Mouse (Mus musculus) cerebellum, adult 8-10 months (tissue): ENCODE measurements around the gene Zfp462.
"Not testable (repeated sequence)": the region's sequence is repeated elsewhere in the genome, so short reads cannot be mapped to it uniquely, and the experiment has no call there.

Experiments
- DNase-seq: peaks from one replicate; pipeline ENCODE4 v3.0.0; 2022

Gene Zfp462

GRCm38 (mm10) chr4:54953657-54954395, 9.0 kb downstream of the Zfp462 start:
- no peak for DNase-seq

DNA sequence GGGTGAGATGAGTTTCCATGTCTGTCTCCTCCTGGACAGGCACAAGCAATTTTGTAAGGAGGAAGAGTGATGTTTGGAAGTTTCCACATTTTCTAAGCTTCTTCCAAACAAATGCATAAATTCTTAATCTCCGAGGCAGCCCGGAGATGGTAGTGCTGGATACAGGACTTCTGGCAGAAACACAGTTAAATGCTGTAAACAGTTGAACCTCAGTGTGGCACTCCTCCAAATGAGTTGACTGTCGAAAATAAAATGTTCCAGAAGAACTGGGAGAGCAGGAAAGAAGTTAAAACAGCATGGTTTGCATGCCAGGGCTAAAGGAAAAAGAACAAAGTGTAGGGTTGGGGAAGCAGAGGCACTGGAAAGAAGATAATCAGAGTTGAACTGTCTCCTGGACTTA, 9.6 kb downstream of the Zfp462 start:
- DNase-seq: no peak

- no peak for DNase-seq
These were observed 15.9 kb downstream of the Zfp462 start for GRCm38 (mm10) chr4:54960776-54961175.

DNA sequence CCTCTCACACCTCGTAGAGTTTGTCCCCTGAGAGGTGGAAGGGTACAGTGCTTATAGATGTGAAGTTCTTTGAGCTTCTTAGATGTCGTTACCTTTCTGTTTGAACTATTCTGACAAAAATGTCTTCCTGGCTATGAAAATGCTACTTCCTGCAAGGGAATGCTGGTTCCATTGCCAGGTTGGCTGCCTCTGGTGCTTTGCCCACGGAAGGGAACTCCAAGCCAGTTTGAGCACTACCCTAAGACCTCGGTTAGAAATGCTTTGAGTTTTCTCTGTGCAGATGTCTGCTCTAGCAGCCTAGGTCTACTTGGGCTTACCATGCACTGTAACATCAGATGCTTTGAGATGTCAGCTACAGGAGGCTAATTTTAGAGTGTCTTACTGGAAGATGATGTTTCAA, 17.3 kb downstream of the Zfp462 start:
- DNase-seq: no peak

GRCm38 (mm10) chr4:54963551-54963950, 18.7 kb downstream of the Zfp462 start:
- DNase-seq: no peak

DNA sequence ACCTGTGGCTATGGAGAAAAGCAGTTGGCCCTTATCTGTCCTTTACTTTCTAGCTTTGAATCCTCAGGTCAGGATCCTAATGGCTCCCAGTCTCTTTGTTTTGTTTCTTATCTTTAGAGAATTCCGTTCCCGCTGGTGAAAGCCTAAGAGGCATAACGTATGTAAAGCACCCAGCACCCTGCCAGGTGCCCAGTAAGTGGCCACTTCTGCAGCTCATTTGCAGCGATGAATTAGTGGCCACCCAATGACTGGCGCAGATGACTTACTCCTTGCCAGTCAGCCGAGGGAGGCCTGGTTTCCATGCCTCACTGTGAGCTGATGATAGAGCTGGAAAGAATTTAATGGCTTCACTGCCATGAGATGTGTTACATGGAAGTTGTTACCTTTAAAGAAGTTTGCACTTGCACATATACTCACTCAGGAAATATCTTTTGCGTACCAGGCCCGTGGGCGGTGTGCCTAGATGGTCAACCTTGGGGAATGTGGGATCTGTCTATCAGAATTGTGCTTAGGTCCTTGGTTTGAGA, 20.4 kb downstream of the Zfp462 start:
- DNase-seq: no peak

GRCm38 (mm10) chr4:54966161-54966806, 21.4 kb downstream of the Zfp462 start:
- DNase-seq: no peak

DNA sequence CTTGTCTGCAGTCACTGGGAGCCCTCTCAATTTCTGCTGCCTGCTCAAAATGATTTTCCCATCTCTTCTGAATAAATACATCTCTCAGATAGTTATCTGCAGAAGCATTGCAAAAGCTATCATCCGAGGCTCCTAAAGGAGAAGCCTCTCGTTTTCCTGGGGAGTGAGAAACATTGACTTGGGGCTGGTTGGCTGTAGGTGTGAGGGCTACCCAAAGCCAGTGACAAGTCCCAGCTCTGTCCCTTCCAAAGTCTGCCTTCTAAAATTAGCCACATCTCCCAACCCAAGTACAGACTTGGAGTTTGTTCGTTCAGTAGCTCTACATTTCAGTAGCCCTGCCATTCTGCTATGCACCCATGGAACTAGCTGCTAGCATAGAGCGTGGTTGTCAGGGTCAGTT, 22.3 kb downstream of the Zfp462 start:
- DNase-seq: no peak

DNA sequence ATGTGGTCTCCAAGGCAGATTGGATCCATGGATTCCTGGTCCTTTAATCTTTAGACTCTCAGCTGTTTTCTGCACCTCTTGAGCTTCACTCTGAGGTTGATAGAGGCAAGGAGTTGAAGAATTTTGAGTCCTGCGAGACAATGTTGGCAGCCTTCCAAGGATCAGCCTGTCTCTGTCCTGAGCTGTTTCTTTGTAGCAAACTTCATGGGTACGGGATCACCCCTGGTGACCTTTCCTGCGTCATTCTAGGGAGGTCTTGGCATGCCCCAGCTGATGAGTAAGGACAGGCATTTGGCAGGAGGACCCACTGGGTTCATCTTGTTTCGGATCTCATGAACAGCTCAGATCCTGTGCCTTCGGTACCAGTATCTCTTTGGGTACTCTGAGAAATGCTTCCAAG, 22.9 kb downstream of the Zfp462 start:
- DNase-seq: no peak

DNA sequence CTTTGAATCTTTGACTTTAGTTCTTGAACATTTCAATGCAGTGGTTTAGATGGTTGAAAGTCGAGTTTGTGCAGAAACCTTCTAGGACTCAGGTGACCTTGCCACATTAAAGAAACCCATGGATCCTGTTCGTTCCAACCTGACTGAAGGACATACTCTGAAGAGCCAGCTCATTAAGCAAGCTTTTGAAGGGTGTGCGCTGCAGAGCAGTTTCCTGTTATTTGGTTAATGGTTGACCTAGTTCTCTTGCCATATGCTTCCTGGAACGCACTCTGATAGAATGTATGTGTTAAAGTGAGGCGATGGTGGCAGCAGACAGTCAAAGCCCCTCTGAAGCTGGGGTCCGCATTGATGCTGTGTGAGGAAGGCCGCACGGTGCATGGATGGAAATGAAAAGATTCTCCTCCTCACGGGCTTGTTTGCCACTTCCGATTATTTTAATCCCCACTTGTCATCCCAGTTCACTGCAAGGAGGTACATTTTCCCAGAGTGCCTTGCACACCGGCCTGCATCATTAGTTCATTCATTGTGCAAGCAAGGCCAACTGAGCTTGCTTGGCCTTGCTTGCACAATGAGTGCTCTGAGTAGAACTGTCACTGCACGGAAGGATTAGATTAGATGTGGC, 24.9 kb downstream of the Zfp462 start:
- DNase-seq: no peak

- DNase-seq: no peak
These were observed 26.5 kb downstream of the Zfp462 start for GRCm38 (mm10) chr4:54971386-54971785.

GRCm38 (mm10) chr4:54972096-54972495, 27.2 kb downstream of the Zfp462 start:
- DNase-seq: no peak

- DNase-seq: no peak
These were observed 28.1 kb downstream of the Zfp462 start for GRCm38 (mm10) chr4:54972827-54973560.

GRCm38 (mm10) chr4:54979771-54980472, 35.1 kb downstream of the Zfp462 start:
- no peak for DNase-seq

DNA sequence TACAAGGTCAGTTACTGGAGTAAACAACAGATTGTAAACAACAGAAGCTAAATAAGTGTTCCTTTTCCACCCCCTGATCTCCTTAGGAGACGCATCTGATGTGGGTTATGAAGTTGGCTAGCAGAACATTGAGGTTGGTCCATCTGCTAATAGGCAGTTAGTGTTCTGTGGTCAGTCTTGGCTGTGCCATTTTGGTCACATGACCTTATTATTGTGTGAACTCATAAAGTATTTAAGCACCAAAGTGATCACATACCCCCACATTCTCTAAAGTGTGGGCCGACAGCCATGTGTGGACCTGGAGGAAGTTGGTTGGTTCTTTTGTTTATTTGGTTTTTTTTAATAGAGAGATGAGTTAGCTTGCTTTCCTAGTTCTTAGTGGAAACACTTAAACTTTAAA, 39.7 kb downstream of the Zfp462 start:
- no peak for DNase-seq

DNA sequence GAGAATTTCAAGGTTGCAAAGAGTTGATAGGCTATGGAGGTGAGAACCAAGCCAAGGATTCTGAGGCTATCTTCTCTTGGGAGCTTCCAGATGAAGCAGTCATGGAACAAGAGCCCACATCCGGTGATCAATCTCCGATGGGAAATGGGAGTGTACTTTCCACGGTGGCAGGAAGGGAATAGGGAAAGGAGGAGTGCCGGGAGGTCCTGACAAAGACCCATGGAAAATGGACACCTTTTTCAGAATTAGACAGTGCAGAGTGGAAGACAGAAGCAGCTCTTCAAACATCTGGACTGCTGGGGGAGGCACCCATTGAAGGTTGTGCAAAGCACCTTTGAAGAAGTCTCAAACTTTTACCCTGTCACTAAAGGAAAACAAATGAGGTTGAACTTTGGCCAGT, 41.8 kb downstream of the Zfp462 start:
- no peak for DNase-seq

- no peak for DNase-seq
These were observed 42.4 kb downstream of the Zfp462 start for GRCm38 (mm10) chr4:54987256-54987655.

- no peak for DNase-seq
These were observed 43.1 kb downstream of the Zfp462 start for GRCm38 (mm10) chr4:54987926-54988325.

GRCm38 (mm10) chr4:54991973-54992372, 47.1 kb downstream of the Zfp462 start:
- no peak for DNase-seq

GRCm38 (mm10) chr4:54993001-54993400, 48.2 kb downstream of the Zfp462 start:
- not testable (repeated sequence) for DNase-seq

DNA sequence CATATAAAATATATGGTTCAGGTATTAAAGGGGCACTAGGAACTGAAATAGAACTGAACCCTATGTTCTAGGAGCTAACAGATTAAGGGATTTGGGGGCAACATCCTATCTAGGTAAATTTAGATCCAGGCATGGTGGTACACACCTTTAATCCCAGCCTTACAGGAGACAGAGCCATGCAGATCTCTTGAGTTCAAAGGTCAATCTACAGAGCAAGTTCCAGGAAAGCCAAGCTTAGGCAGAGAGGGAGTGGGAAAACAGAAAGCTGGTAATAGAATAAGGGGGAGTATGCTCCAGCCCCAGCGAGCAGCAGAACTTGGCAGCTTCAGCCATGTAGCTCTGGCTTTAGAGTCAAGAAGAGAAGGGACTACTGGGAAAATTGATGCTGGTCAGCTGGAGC, 50.4 kb downstream of the Zfp462 start:
- DNase-seq: no peak

GRCm38 (mm10) chr4:54996064-54996463, 51.2 kb downstream of the Zfp462 start:
- no peak for DNase-seq
